Mouse (Mus musculus): Measurements from ENCODE around the gene Gpr6. TPM values are rescaled to one million over a fixed set of nuclear protein-coding genes. Genes with fewer than 3 reads are reported as not detected.

Gpr6 gene
- total RNA-seq (2021), result not detected
- long read RNA-seq, experiment 1, result 0 reads
- long read RNA-seq, experiment 2, result 0 reads

- no peak for DNase-seq
- intact Hi-C loops (cut with DNase I), result no loop called here
Observed at GRCm38 (mm10) chr10:41072116-41072515, at the start of gene Gpr6. Gene Gpr6, minus strand, starts transcription at chr10:41072285.

GRCm38 (mm10) chr10:41100060-41100459 is 28.0 kb upstream of the Gpr6 start:
- intact Hi-C loops (cut with DNase I), result no loop called here
- DNase-seq, result no peak

DNA sequence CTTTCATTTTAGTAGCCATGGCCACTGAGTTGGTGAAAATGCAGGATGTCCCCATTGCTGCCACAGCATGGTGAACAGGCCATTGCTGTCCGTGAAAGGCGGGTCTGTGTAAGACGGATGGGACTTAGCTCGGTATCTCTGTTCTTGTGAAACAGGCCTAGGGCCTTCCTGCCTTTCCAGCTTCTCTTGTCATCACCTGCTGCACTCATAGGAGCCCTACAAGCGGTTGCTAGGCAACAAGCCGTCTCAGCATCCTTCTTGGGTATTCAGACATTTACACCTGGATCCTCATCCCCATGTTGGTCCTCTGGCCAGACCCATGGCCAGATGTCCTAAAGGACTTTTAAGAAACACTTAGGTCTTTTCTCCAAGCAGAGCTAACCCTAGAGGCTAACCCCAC is 26.1 kb upstream of the Gpr6 start:
- intact Hi-C loops (cut with DNase I), result no loop called here
- no peak for DNase-seq

DNA sequence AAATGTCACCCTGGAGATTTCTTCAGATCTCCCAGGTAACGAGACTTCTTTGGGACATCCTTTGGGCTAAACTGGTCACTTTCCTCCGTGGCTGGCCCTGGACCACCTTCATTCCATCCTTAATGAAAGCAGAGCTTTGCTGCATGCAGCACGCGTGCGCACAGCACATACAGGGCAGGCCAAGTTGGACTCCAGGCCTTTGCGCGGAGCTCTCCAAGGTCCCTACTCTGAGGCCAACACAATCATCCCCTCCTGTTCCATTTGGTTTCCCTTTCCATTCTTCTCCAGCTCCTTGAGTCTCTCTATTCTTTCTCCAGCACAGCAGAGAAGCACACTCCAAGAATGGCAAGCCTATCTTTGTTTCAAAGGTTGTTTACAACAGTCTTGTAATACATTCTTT is 16.8 kb upstream of the Gpr6 start:
- DNase-seq, result peak in 1 of 2 experiments; percentile 3
- intact Hi-C loops (cut with DNase I), result no loop called here

GRCm38 (mm10) chr10:41071696-41072095 is 389 bp downstream of the Gpr6 start:
- intact Hi-C loops (cut with DNase I), result no loop called here
- DNase-seq, result peak; percentile 25 to 58

DNA sequence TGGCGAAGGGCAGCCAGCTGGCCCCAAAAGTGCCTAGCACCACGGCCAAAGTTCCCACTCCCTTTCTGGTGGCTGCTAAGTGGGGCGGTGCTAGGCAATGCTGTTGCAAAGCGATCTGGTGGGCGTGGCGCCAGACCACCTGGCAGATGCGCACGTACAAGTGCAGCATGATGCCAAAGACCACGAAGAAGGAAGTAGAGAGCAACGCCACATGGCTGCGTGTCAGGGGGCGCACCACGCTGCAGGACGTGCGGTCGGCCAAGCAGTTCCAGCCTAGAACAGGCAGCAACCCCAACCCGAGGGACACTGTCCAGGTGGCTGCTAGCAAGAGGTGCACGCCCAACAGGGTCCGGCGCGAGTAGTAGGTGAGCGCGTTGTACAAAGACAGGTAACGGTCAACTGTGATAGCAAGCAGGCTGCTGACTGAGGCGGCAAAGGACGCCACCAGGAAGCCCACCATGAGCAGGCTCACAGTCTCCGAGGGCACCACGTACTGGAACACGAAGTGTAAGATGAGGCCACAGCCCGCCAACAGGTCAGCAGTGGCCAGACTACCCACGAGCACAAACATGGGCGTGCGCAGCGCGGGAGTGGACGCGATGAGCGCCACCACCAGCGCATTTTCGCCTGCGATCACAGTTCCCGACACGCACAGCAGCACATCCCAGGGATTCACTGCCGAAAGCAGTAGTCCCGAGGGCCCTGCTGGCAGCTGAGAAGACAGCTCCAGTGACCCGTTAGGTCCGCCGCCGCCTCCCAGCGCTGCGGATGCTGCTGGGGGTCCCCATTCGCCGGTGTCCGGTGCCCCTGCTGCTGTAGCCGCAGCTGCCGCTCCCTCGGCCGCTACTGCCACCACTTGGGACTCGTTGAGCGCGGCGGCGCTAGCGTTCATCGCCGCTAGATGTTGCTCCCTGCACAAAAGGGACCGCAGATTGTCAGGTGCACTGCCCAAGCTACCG is 1.1 kb downstream of the Gpr6 start:
- intact Hi-C loops (cut with DNase I), result no loop called here
- no peak for DNase-seq

DNA sequence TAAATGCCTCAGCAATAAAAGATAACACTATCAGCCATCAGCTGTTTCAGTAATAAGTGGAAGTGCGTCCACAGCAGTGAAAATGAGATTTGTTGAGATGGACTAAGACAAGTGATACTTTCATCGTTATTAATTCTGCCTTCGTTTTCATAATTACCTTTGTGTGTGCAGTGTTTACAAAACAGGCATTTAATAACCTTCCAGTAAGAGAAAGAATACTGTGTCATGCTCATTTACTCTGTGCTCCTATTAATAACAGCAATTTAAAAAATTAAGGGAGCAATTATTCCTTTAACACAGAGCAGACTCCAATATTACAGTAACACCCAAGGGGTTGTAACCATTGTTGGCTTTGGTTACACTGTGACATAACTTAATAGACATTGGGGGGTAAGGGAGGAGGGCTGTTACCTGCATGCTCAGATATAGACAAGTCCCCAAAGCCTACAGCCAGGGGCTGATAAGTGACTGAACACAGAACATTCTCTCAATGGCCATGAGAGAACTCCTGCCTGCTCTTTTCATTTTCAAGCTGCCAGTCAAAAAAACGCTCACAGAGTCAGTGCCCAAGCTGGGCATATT is 11.7 kb downstream of the Gpr6 start:
- intact Hi-C loops (cut with DNase I), result no loop called here
- DNase-seq, result no peak

GRCm38 (mm10) chr10:41055581-41055980 is 16.5 kb downstream of the Gpr6 start:
- intact Hi-C loops (cut with DNase I), result no loop called here
- no peak for DNase-seq

DNA sequence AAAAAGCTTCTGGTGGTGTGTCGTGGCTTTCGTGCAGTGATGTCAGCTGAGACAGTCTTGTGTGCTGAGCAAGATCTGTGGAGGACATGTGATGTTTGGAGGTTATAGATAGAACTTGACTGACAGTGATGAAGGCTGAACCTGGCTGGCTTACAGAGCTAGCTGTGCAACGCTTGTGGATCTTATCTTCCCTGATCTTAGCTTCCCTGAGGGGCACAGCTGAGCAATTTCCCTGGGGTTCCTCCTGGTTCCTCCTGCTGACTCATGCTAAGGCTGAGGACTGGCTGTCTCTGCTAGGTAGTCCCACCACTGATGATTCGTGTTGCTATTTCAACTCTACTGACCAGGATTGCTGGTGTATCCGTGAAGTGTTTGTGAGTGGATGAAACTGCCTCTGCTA is 18.1 kb downstream of the Gpr6 start:
- DNase-seq, result no peak

GRCm38 (mm10) chr10:41042272-41042671 is 29.8 kb downstream of the Gpr6 start:
- intact Hi-C loops (cut with DNase I), result no loop called here

More for the DNA sequence above, 18.1 kb downstream of the Gpr6 start:
- intact Hi-C loops (cut with DNase I), result no loop called here

DNA sequence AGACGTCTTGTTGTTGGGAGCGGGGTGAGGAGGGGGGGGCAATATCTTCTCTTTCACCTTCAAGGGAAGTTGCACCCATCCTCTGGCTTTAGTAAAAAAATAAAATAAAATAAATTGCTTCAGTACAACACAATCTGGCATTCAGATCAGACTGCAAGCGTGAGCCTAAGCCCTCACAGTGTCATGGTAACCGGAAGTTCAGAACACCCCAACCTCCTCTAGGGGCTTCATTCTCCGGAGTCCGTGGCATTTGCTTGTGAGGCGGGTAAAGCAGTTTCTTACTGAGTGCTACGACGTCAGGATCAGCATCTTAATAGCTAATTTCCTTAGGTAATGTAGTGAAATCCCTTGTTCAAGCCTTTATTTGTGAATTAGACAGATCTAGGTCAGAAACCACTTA is 30.6 kb downstream of the Gpr6 start:
- no peak for DNase-seq
- intact Hi-C loops (cut with DNase I), result no loop called here

More at GRCm38 (mm10) chr10:41042272-41042671, 29.8 kb downstream of the Gpr6 start:
- no peak for DNase-seq

GRCm38 (mm10) chr10:41040530-41041085 is 31.5 kb downstream of the Gpr6 start:
- DNase-seq, result no peak
- intact Hi-C loops (cut with DNase I), result no loop called here

DNA sequence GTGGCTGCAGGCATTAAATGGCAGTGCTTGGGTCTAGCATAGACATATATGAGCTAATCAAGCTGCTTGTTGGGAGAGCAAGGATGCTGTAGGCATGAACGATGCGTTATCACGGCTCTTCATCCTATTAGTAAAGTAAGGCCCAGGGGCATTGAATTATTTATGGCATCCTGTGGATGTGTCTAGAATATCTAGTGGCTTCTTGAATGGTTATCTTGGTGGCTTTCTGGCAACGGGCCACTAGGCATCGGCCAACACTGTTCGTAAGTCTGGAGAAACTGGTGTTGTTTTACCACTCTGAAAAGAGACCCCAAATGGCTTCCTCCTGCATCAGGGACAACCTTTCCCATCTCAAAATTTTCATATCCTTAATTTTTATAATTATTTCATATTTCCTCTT is 33.6 kb downstream of the Gpr6 start:
- DNase-seq, result no peak
- intact Hi-C loops (cut with DNase I), result no loop called here

DNA sequence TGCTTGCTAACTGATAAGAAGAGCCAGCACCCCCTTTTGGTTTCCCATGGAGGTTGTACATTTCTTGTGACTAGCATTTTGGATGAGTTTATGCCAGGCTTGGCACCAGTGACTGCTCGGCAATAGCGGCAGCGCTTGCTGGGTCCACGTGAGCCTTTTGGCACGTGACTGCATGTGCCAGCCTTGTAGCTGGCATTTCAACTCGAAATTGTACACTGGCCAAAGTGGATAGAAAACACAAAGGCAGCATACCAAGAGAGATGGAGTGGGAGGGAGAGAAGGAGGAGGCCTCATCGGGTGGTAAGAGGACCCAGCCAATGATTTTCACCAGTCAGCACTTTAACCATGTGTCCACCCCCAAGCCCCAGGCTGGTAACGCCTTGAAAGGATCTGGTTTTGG is 34.4 kb downstream of the Gpr6 start:
- DNase-seq, result peak in 1 of 2 experiments; percentile 16
- intact Hi-C loops (cut with DNase I), result no loop called here

DNA sequence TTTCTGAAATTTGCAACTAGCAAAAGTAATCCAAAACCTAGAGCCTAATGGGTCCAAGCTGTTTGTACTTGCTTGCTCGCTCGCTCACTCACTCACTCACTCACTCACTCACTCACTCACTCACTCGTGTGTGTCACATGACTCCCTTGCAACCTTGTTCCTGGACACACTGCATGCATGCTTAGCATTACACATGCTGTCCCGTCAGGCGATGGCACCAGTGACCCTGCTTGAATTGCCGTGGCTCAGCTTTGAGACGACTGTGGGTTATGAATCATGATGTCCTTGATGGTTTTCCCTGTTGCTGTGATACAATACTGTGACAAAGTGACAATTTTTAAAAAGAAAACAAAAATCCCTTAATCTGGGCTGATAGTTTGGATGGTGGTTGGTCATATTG is 39.3 kb downstream of the Gpr6 start:
- DNase-seq, result no peak
- intact Hi-C loops (cut with DNase I), result no loop called here

GRCm38 (mm10) chr10:41024860-41025259 is 47.2 kb downstream of the Gpr6 start:
- intact Hi-C loops (cut with DNase I), result no loop called here
- DNase-seq, result no peak

DNA sequence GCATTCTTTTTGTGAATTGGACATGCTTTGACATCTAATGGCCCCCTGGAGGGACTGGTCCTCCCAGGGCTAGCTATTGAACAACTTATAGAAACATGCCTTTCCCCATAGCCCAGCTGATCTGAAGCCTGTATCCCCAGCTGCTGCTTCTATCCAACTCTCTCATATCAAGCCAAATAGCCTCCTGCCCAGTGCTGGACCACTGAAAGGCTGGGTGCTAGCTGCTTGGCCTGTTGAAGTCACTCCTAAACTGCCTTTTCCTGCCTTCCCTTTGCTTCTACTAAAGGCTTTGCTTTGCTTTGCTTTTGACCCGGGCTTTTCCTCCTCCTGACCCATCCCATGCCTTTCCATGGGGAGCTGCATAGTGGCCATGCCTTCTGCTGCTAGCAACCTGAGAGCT is 47.7 kb downstream of the Gpr6 start:
- intact Hi-C loops (cut with DNase I), result no loop called here
- DNase-seq, result no peak

- no peak for DNase-seq
- intact Hi-C loops (cut with DNase I), result no loop called here
Observed at GRCm38 (mm10) chr10:41022226-41022625, 49.9 kb downstream of the Gpr6 start.
